Mouse (Mus musculus): Measurements from ENCODE around the gene Ptpn13.

- no peak for TF ChIP-seq CTCF (IDR thresholded peaks at IDR 0.05; ENCODE audit: control insufficient read depth, insufficient read depth, insufficient replicate concordance, low read depth, low read length)
- TF ChIP-seq POLR2A (IDR thresholded peaks at IDR 0.05; ENCODE audit: control insufficient read depth, low read depth, low read length) = no peak
These were observed 1.3 kb downstream of the Ptpn13 start for GRCm38 (mm10) chr5:103426250-103426649.
